Mouse (Mus musculus): Measurements from ENCODE around the gene Afp.

- TF ChIP-seq CTCF (IDR thresholded peaks at IDR 0.05; ENCODE audit: borderline replicate concordance, insufficient read depth, low read length) (no peak), POLR2A (IDR thresholded peaks at IDR 0.05; ENCODE audit: low read depth, low read length) (no peak)
Observed at GRCm38 (mm10) chr5:90458727-90459126, 31.8 kb upstream of the Afp start.
